Mouse (Mus musculus) brain, embryonic 14.5 days (tissue): ENCODE results near the gene Aqp3. TPM values are rescaled to one million over a fixed set of nuclear protein-coding genes. Genes with fewer than 3 reads are reported as not detected.

Experiments
- DNase-seq: peaks from one replicate; pipeline ENCODE4 v3.0.0-alpha.2; 2011; ENCODE audit warnings: low read depth
- CTCF ChIP-seq: fragments of 200-500 bp; IDR thresholded peaks from 2 replicates; pipeline ENCODE4 v1.5.1; 2012; ENCODE audit warnings: inconsistent platforms, mild to moderate bottlenecking, moderate library complexity, borderline replicate concordance; ENCODE audit not compliant: insufficient read depth, insufficient read length; ENCODE audit errors: extremely low read depth
- POLR2A ChIP-seq: fragments of 200-500 bp; IDR thresholded peaks from 2 replicates; pipeline ENCODE4 v1.6.1; 2012; ENCODE audit warnings: mild to moderate bottlenecking, inconsistent platforms, borderline replicate concordance; ENCODE audit not compliant: poor library complexity, insufficient read depth, insufficient read length, severe bottlenecking; ENCODE audit errors: extremely low read depth
- polyA plus RNA-seq: library from polyadenylated mRNA; depleted of rRNA; stranded (reverse); fragments of >200 nt; gene quantifications from 2 replicates; pipeline ENCODE4 v1.2.3, GENCODE M21; 2012; rRNA removed

Aqp3 gene
- polyA plus RNA-seq, 1 experiment, result 1.4 TPM

DNA sequence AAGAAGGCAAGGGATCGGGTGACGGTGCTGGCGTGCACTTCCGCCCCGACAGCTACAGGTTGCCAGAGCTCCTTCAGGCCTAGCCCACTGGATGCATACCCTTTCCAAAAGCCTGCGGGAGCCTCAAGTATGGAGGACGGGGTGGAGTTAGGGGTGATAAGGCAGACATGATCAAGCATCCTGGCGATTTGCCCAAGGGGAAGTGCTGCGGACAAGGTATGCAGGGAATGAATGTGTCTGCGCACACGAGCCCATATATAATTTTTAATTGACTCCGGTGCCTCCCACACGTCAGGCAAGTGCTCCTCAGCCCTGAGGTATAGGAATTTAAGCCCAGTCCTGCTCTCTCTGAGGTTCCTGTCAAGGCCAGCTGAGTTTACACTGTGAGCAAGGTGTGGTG lies 42.9 kb downstream of the Aqp3 start:
- TF ChIP-seq CTCF, result no peak
- no peak for TF ChIP-seq POLR2A
- DNase-seq, result no peak

DNA sequence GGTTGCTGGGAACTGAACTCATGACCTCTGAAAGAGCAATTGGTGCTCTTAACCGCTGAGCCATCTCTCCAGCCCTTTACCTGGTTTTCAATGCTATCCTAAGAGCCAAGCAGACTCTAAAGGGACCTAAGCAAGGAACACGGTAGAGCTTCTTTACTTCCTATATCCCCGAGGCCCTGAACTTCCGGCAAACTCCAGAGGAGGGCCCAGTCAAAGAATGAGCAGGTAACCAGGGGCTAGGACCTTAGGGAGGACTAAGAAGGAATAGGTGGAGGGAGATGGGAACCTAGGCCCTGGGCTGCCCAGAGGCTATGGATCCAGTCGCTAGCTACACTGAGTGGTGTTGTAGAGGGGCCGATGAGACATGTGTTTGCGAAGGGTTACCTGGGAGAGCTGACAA lies 46.2 kb downstream of the Aqp3 start:
- TF ChIP-seq POLR2A, result no peak
- TF ChIP-seq CTCF, result no peak
- no peak for DNase-seq

DNA sequence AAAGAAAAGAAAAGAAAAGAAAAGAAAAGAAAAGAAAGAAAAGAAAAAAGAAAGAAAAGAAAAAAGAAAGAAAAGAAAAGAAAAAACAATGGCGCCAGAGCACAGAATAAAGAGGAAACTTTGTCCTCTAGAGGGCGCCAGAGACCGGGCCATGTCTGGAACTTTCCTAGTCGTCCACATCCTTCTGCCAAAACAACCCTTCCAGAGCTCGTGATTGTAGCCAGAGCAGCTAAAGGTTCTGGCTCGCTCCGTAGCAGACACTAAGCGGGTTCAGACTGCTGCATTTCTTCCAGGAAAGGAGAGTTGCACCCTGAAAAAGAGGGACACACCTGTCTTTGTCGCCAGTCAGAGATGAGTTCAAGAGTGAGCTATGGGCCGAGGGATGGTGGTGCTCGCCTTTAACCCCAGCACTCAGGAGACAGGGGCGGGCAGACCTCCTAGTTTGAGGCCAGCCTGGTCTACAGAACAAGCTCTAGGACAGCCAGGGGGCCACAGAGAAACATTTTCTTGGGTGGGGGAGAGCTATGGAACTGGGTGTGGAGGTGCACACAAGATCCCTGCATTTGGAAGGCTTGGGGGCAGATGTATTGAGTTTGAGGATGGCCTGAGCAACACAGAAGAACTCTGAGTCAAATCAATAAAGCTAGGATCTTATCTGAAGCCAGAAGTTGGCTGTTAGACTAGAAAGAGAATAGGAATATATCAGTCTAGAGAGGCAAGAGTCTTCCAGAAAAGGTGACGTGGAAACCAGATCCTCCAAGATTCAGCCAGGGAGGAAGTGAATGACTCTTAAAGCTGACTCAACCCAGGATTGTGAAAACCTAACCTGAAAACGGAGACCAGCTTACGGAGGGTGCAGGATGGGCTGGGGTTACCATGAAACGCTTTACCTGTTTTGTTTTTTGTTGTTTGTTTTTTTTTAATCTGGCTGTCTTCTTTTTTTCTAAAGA lies 47.0 kb downstream of the Aqp3 start:
- DNase-seq, result peak; percentile 90
- TF ChIP-seq POLR2A, result no peak
- peak; percentile 82 for TF ChIP-seq CTCF

DNA sequence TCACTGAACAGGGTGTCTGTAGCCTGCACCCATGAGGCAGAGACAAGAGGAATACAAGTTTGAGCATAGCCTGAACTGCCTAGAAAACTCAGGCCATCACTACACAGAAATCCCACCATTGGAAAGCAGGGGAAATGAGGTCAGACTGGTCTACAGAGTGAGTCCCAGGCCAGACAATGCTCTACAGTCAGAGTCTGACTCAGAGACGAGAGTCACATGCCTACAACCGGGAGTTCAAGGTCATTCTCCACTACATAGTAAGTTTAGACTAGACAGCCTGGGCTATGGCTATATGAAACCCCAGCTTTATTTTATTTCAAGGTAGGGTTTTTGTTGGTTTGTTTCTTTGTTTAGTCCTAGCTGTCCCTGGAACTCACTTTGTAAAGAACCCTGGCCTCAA lies 49.1 kb downstream of the Aqp3 start:
- TF ChIP-seq POLR2A (no peak), CTCF (no peak)
- no peak for DNase-seq

DNA sequence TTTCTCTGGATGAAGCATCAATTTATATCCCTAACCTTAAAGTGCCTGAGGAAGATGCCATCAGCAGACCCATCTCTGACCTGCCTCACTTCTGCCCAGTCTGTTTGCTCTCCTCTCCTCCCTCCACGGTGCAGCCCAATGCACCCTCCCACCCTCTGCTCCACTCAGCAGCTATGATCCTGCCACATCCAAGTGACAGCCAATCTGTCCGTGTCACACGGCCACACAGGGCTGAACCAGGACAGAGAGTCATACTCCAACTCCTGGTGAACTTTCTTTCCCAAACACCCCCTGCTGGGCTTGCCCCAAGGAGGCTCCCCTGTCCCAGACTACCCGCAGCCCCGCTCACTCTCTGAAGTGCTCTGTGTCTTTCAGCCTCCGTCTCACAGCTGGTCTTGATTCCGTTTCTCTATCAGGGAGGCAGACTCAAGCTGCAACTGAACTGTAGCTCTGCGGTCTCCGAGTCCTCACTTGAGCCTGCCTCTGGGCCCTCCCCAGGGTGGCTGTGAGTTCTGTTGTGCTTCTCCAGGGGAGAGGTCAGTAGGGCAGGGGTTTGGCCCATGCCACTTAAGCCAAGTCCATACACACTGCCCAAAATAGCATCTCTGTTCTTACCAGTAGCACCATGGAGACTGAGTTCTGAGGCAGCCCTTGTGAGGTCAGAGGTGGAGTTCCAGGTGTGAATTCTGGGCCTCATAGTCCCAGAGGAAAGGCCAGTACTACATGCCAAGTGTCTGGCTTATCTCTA lies 50.3 kb downstream of the Aqp3 start, which contains the start of gene Aqp7:
Gene Aqp7 (minus strand): TSS at position 616 of the 748 bp plus-strand sequence.
- TF ChIP-seq POLR2A, result no peak
- TF ChIP-seq CTCF, result no peak

DNA sequence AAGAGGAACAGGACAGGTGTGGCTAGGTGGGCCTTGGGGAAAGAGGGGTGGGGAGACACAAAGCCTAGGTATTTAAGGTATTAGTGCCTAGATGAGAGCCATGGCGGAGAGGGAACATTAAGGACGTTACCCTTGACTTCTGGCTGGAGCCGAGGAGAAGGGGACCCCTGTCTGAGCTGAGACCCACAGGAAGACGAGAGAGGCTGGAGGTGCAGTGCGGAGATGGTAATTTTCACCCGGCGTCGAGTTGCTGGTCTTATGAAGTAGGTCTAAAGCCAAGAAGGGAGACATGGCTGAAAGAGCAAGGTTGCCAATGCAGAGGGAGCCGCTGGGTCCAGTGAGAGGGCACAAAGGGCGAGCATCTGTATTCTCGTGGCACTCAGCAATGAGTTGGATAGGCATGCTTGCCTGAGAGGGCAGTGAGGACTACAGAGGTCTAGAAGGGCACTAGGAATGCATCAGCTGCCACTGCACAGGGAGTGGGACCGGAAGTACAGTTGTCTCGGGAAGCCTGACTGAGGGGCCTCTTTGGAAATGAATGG lies 51.7 kb downstream of the Aqp3 start:
- DNase-seq, result no peak
- TF ChIP-seq POLR2A (no peak), CTCF (no peak)

More for the DNA sequence above, 50.3 kb downstream of the Aqp3 start, which contains the start of gene Aqp7:
- DNase-seq, result no peak

DNA sequence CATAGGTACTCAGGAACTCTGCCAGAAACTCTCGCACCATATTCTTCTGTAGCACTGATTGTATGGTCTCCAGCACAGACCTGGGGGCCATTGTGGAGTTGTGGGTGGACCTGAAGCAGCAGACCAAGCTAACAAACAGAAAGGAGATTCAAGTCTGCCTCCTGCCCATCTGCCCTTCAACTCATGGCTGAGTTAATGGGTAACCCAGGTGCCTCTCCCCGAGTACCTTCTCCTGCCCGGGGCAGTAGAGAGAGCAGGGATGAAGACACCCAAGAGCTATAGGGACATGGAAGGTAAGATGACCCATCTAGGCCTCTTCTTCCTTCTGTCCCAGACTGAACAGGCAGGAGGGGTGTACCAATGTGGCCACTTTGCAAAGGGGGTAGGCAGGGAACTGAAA lies 52.7 kb downstream of the Aqp3 start:
- TF ChIP-seq POLR2A, result no peak
- no peak for TF ChIP-seq CTCF
- no peak for DNase-seq

DNA sequence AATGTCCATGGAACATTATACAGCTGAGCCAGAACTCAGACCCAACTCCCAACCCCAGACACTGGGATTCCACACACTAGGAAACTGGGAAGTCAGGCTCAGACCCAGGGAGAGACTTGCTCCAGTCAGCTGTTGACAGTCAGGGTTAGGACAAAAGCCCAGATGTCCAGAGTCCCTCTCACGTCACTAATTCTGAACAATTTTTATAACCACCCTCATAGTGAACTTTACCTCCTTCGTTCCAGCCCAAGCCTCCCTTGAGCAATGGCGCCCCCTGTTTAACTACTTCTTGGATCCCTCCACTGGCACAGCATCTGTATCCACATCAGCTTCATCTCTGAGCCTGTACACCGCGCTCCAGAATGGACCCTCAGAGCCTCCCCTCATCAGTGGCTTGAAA lies 54.0 kb downstream of the Aqp3 start:
- no peak for DNase-seq

DNA sequence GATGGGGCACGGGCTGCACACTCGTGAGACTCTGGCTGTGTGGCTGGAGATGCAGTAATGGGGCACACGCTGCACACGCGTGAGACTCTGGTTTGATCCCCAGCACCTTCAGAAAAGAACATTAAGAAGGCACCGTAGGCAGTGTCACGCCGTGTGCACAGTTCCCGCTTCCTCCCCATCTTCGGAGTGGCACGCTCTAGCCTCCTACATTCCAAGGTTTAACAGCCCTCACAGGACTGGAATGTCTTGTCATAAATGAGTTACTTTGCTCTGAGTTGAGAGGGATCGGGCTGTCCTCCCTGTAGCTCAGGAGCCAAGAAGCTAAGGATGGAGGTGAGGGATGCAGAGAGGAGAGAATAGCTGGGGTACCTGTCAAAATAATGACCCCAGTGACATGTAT lies 55.1 kb downstream of the Aqp3 start:
- DNase-seq, result no peak
- TF ChIP-seq CTCF, result no peak
- TF ChIP-seq POLR2A, result no peak

More for the DNA sequence above, 54.0 kb downstream of the Aqp3 start:
- TF ChIP-seq POLR2A, result no peak
- no peak for TF ChIP-seq CTCF

Other genes starting within 250 kb of the Aqp3 start
- gene B4galt1, start 244.2 kb downstream of the Aqp3 start, polyA plus RNA-seq, result 6.9 and 9.2 TPM in 2 replicates
- 0.59 and 0.68 TPM in 2 replicates for gene Spink4, start 178.1 kb downstream of the Aqp3 start, polyA plus RNA-seq
- 97.9 and 117 TPM in 2 replicates for gene Bag1, start 149.9 kb downstream of the Aqp3 start, polyA plus RNA-seq
- 94.0 and 97.4 TPM in 2 replicates for gene Chmp5, start 149.8 kb downstream of the Aqp3 start, polyA plus RNA-seq
- gene Nfx1, start 127.3 kb downstream of the Aqp3 start, polyA plus RNA-seq, result 107 and 111 TPM in 2 replicates
- not detected in 2 replicates for gene Aqp7, start 50.0 kb downstream of the Aqp3 start, polyA plus RNA-seq
- 51.5 and 57.4 TPM in 2 replicates for gene Nol6, start 26.3 kb upstream of the Aqp3 start, polyA plus RNA-seq
- gene Ube2r2, start 37.6 kb upstream of the Aqp3 start, polyA plus RNA-seq, result 139 and 175 TPM in 2 replicates
- 45.6 and 65.9 TPM in 2 replicates for gene Ubap2, start 177.0 kb upstream of the Aqp3 start, polyA plus RNA-seq
- 55.0 and 63.3 TPM in 2 replicates for gene Dcaf12, start 216.7 kb upstream of the Aqp3 start, polyA plus RNA-seq